Mouse (Mus musculus) thymus, adult 2 months (tissue): Measurements from ENCODE around the gene Ppm1a. TPM values are rescaled to one million over a fixed set of nuclear protein-coding genes. Genes with fewer than 3 reads are reported as not detected.

ENCODE experiments used
- DNase-seq: peaks from one replicate; pipeline ENCODE4 v3.0.0; 2021
- H3K27ac ChIP-seq: fragments of 200-500 bp; 2 replicates; pipeline ENCODE4 v1.5.1; 2012; ENCODE audit warnings: low read length, control low read depth; ENCODE audit not compliant: control insufficient read depth, insufficient read depth
- H3K27me3 ChIP-seq: fragments of 200-500 bp; 2 replicates; pipeline ENCODE4 v1.6.1; 2012; ENCODE audit warnings: mild to moderate bottlenecking, low read length, moderate library complexity, mixed read lengths; ENCODE audit not compliant: control insufficient read depth, insufficient read depth
- H3K36me3 ChIP-seq: fragments of 200-500 bp; 2 replicates; pipeline ENCODE4 v1.6.1; 2012; ENCODE audit warnings: mild to moderate bottlenecking, low read length, moderate library complexity; ENCODE audit not compliant: control insufficient read depth, insufficient read depth
- H3K4me1 ChIP-seq: fragments of 200-500 bp; replicated peaks from 2 replicates; pipeline ENCODE4 v1.6.1; 2012; ENCODE audit warnings: low read length; ENCODE audit not compliant: control insufficient read depth, insufficient read depth
- H3K4me3 ChIP-seq: fragments of 200-500 bp; 2 replicates; pipeline ENCODE4 v1.5.1; 2012; ENCODE audit warnings: mild to moderate bottlenecking, low read length, control low read depth, moderate library complexity; ENCODE audit not compliant: control insufficient read depth, insufficient read depth
- CTCF ChIP-seq: fragments of 200-500 bp; IDR thresholded peaks from 2 replicates; pipeline ENCODE4 v1.5.1; 2012; ENCODE audit warnings: mild to moderate bottlenecking, control low read depth, low read length, moderate library complexity, borderline replicate concordance; ENCODE audit not compliant: control insufficient read depth, poor library complexity, insufficient read depth; ENCODE audit errors: extremely low read depth
- POLR2A ChIP-seq: fragments of 200-500 bp; IDR thresholded peaks from 2 replicates; pipeline ENCODE4 v1.6.1; 2012; ENCODE audit warnings: mild to moderate bottlenecking, low read length, control low read depth, moderate library complexity; ENCODE audit not compliant: control insufficient read depth, poor library complexity, insufficient read depth; ENCODE audit errors: extremely low read depth
- WGBS: fragments of 180-500 bp; shearing (Covaris S2); methylation state at CpG from one replicate; pipeline ENCODE4 v1.1.7; 2018; 5-methylcytosine and 5-hydroxymethylcytosine counted together
- polyA plus RNA-seq: library from polyadenylated mRNA; depleted of rRNA; stranded (reverse); fragments of >200 nt; gene quantifications from 2 replicates; pipeline ENCODE4 v1.2.3, GENCODE M21; 2012

Gene Ppm1a
- polyA plus RNA-seq, 1 experiment = 44.2 TPM

GRCm38 (mm10) chr12:72723965-72724364 lies 33.3 kb upstream of the Ppm1a start:
- Histone ChIP-seq H3K4me1 (no peaks in the 10 kb centered on the region), H3K27me3 (no peaks in the 10 kb centered on the region), H3K36me3 (no peaks in the 10 kb centered on the region), H3K4me3 (no peak overlapping the region), H3K27ac (no peak overlapping the region)
- no peak for DNase-seq
- WGBS = 78% methylated on average over 3 of the region's 3 CpGs
- TF ChIP-seq POLR2A (no peak), CTCF (no peak)

GRCm38 (mm10) chr12:72727021-72727420 lies 30.2 kb upstream of the Ppm1a start:
- no peaks in the 10 kb centered on the region for H3K36me3 ChIP-seq
- no peak overlapping the region for H3K4me3 ChIP-seq
- no peak overlapping the region for H3K27ac ChIP-seq
- 87% methylated on average over 8 of the region's 8 CpGs for WGBS
- TF ChIP-seq CTCF (no peak), POLR2A (no peak)
- no peaks in the 10 kb centered on the region for H3K27me3 ChIP-seq
- H3K4me1 ChIP-seq = no peaks in the 10 kb centered on the region
- DNase-seq = no peak

GRCm38 (mm10) chr12:72727611-72728010 lies 29.6 kb upstream of the Ppm1a start:
- Histone ChIP-seq H3K4me3 (no peak overlapping the region), H3K4me1 (no peaks in the 10 kb centered on the region), H3K27me3 (no peaks in the 10 kb centered on the region), H3K27ac (no peak overlapping the region), H3K36me3 (no peaks in the 10 kb centered on the region)
- TF ChIP-seq CTCF (no peak), POLR2A (no peak)
- WGBS = 61% methylated on average over 5 of the region's 5 CpGs
- no peak for DNase-seq

- TF ChIP-seq POLR2A (no peak), CTCF (no peak)
- Histone ChIP-seq H3K4me1 (no peaks in the 10 kb centered on the region), H3K4me3 (no peak overlapping the region), H3K27me3 (no peaks in the 10 kb centered on the region), H3K36me3 (no peaks in the 10 kb centered on the region), H3K27ac (no peak overlapping the region)
- DNase-seq = no peak
- WGBS = 94% methylated on average over 2 of the region's 2 CpGs
Measured at GRCm38 (mm10) chr12:72734112-72734511, 23.1 kb upstream of the Ppm1a start.

- H3K4me3 ChIP-seq = no peak overlapping the region
- H3K36me3 ChIP-seq = no peaks in the 10 kb centered on the region
- no peak for TF ChIP-seq CTCF
- TF ChIP-seq POLR2A = no peak
- no peaks in the 10 kb centered on the region; the same call in 1 of the 2 replicates for H3K27me3 ChIP-seq
- no peak for DNase-seq
- H3K4me1 ChIP-seq = no peaks in the 10 kb centered on the region
- H3K27ac ChIP-seq = no peak overlapping the region
- 93% methylated on average over 6 of the region's 6 CpGs for WGBS
Measured at GRCm38 (mm10) chr12:72741176-72741575, 16.1 kb upstream of the Ppm1a start.

GRCm38 (mm10) chr12:72744803-72745360 lies 12.4 kb upstream of the Ppm1a start:
- H3K27ac ChIP-seq = no peak overlapping the region
- DNase-seq = no peak
- no peak overlapping the region for H3K4me3 ChIP-seq
- no peak for TF ChIP-seq POLR2A
- no peaks in the 10 kb centered on the region for H3K36me3 ChIP-seq
- no peaks in the 10 kb centered on the region; the same call in 1 of the 2 replicates for H3K27me3 ChIP-seq
- 33% methylated on average over 9 of the region's 9 CpGs for WGBS
- no peaks in the 10 kb centered on the region for H3K4me1 ChIP-seq

GRCm38 (mm10) chr12:72745486-72745885 lies 11.8 kb upstream of the Ppm1a start:
- 94% methylated on average over 14 of the region's 14 CpGs for WGBS
- no peak for DNase-seq
- H3K27me3 ChIP-seq = no peaks in the 10 kb centered on the region; the same call in 1 of the 2 replicates

More at GRCm38 (mm10) chr12:72745486-72745885, 11.8 kb upstream of the Ppm1a start:
- no peak overlapping the region for H3K4me3 ChIP-seq
- TF ChIP-seq CTCF (no peak), POLR2A (no peak)
- H3K27ac ChIP-seq = no peak overlapping the region
- H3K4me1 ChIP-seq = no peaks in the 10 kb centered on the region
- H3K36me3 ChIP-seq = no peaks in the 10 kb centered on the region
